Mouse (Mus musculus) MEL (cell line): ENCODE data around the gene Acoxl.

Experiments used
- CHD2 ChIP-seq: IDR thresholded peaks from 2 replicates; pipeline ENCODE4 v1.6.1; 2011; ENCODE audit warnings: low read length, improper control_type of control experiment
- KAT2A ChIP-seq: conservative IDR thresholded peaks from 2 replicates; pipeline ENCODE4 v1.6.1; 2012; ENCODE audit warnings: low read depth, low read length, improper control_type of control experiment, inconsistent platforms

- TF ChIP-seq KAT2A (no peak), CHD2 (no peak)
These were observed 301.5 kb downstream of the Acoxl start for GRCm38 (mm10) chr2:128140183-128140582.
